Mouse (Mus musculus): Measurements from ENCODE around the gene Zfp626.
"Not testable (repeated sequence)": the region's sequence is repeated elsewhere in the genome, so short reads cannot be mapped to it uniquely, and the experiment has no call there.

The Zfp626 gene

DNA sequence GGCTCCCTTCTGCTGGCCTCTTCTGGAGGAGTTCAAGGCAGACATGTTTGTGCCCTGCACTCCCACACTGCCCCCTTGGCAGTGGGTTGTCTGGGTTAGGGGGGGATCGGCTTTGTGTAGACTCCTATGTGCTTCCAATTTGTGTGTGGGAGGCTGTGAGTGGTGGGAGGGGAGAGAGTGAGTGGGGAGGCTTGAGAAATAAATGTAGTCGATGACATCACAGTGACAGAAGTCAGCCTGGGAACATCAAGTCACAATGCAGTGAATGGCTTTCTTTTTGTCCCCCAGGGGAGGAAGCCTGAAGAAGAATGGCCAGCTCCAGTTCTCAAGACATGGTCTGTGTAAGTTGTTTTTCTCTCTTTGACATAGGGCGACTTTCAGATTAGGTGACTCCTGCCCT is at the start of gene Zfp626:
Gene Zfp626 (plus strand): TSS at position 301 of the 400 bp plus-strand sequence.
- DNase-seq (ENCODE audit: low spot score in 2 of 2), result not testable (repeated sequence)

GRCm38 (mm10) chr7:27765176-27765886 is 41.7 kb upstream of the Zfp626 start:
- no peak for DNase-seq (ENCODE audit: low spot score in 2 of 2)

GRCm38 (mm10) chr7:27789306-27789705 is 17.7 kb upstream of the Zfp626 start:
- no peak for DNase-seq (ENCODE audit: low spot score in 2 of 2)

- DNase-seq (ENCODE audit: low spot score in 2 of 2), result not testable (repeated sequence)
Measured at GRCm38 (mm10) chr7:27793865-27794264, 13.1 kb upstream of the Zfp626 start.

DNA sequence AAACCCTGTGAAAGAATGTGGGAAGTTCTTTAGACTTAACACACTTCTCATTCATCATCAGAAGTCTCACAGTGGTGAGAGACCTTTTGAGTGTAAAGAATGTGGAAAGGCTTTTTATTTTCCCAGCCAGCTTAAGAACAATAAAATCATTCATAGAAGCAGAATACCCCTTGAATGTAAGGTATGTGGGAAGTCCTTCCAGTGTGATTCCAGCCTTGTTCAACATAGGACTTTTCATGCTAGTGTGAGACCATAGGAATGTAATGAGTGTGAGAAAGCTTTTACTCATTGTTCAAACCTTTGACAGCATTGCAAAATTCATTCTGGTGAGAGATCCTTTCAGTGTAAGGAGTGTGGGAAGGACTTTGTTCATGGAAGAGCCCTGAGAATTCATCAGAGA is 12.4 kb upstream of the Zfp626 start:
- DNase-seq (ENCODE audit: low spot score in 2 of 2), result no peak

DNA sequence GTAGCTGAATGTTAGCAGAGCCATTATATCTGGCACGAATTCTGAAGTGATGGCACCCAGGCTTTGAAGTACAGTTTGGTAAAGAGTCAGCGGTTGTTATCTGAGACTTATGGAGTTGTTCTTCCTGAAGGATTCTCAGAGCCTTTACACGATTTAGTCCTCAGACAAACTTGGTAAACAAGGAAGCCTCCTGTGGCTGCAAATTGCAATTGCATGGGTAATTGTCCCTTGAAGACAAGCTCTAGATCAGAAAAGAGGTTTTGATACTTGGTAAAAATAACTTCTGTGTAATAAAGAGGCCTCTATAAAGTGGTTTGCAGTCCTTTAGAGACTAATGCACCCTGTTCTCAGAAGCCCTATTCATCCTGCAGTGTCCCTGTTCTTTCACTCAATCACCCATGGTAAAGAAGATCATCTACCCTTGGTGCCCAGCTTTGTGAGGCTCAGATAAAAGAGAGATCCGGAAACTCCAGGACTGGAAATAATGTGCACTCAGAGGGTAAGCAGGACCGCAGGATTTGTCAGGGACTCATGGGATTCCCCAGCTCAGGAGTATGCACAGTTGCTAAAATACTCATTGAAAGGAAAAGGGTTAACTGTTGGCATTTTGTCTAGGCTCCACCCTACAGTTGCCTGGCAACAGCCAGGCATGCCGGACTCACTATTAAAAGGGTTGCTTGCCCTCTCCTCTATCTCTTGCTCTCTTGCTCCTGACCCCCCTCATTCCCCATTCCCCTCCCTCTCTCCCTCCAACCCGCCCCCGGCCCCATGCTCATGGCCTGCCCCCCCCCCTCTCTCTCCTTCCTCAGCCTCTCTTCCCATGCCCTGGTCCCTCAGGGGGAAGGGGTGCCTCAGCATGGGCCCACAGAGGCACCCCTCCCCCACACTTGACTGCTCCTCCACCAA is 8.8 kb upstream of the Zfp626 start:
- no peak for DNase-seq (ENCODE audit: low spot score in 2 of 2)

GRCm38 (mm10) chr7:27801137-27801536 is 5.9 kb upstream of the Zfp626 start:
- DNase-seq (ENCODE audit: low spot score in 2 of 2), result no peak

- no peak for DNase-seq (ENCODE audit: low spot score in 2 of 2)
Measured at GRCm38 (mm10) chr7:27802986-27803385, 4.0 kb upstream of the Zfp626 start.

- DNase-seq (ENCODE audit: low spot score in 2 of 2), result peak; percentile 62 to 75
Measured at GRCm38 (mm10) chr7:27804297-27805030, 2.5 kb upstream of the Zfp626 start.

DNA sequence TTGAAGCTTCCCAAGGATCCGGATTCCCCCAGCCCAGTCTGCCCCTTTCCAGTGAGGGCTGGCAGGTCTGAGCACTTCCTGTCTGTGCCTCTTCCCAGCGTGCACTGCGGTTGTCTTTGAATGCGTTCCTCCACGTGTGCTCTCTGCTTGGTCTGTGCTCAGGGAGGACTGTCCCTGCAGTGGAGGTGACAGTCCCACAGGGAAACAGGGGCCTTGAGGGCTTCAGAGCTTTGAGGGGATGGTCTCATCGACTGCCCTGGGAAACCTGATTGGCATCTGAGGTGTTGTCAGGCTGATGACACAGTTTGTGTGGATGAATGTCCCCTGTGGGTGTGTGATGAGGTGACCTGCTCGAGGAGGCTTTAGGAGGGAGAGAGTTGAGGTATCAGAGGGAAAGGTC is 309 bp downstream of the Zfp626 start:
- DNase-seq (ENCODE audit: low spot score in 2 of 2), result not testable (repeated sequence)

DNA sequence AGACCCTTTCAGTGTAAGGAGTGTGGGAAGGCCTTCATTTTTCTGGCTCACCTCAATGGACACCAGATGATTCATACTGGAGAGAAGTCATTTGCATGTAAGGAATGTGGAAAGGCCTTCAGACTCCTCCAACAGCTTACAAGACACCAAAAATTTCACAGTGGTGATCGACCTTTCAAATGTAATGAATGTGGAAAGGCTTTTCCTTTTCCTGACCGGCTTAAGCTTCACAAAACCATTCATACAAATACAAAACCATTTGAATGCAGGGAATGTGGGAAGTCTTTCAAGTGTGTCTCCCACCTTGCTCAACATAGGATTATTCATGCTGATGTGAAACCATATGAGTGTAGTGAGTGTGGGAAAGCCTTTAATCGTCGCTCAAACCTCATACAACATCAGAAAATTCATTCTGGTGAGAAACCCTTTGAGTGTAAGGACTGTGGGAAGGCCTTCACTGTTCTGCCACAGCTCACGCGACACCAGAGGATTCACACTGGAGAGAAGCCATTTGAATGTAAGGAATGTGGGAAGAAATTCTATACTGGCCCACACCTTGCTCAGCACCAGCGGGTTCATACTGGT is 11.6 kb downstream of the Zfp626 start:
- no peak for DNase-seq (ENCODE audit: low spot score in 2 of 2)

DNA sequence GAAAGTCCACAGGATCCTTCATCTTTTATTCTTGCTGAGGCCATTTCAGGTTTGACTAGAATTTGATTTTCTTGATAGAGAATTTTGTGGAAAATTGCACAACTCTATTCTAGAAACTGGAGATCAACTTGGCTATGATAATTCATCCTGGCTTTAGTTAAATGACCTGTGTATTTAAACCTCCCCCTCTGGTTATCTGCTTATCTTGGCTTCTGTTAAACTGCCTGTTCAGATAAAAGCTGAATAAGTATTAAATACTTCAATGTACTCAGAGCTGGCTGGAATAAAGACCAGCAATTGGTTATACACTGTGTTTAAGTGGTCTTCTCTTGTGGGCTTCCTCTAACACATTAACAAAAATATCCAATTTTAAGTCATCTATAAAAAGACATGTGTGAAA is 15.6 kb downstream of the Zfp626 start:
- DNase-seq (ENCODE audit: low spot score in 2 of 2), result no peak

DNA sequence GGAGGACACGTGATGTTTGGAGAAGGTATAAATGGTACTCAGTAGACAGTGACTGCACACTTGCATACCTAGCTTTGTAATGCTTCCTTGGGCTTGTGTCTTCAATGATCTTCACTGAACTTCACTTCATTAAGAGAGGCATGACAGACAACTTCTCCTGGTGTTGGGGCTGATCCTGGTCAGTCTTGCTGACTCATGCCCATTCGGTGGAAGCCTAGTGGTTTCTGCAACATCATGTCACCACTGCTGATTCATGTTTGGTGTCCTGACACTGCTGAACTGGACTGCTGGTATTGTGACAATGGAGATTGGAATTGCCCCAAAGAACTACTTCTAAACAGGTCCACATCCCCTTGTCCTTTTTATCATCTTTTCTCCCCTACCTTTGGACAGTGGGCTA is 27.1 kb downstream of the Zfp626 start:
- no peak for DNase-seq (ENCODE audit: low spot score in 2 of 2)

- DNase-seq (ENCODE audit: low spot score in 2 of 2), result no peak
Measured at GRCm38 (mm10) chr7:27837896-27838295, 30.9 kb downstream of the Zfp626 start.

- DNase-seq (ENCODE audit: low spot score in 2 of 2), result peak; percentile 81 to 86
Measured at GRCm38 (mm10) chr7:27838323-27839249, 31.6 kb downstream of the Zfp626 start, which contains the start of gene Zfp59. Gene Zfp59, plus strand, starts transcription at chr7:27838607.

DNA sequence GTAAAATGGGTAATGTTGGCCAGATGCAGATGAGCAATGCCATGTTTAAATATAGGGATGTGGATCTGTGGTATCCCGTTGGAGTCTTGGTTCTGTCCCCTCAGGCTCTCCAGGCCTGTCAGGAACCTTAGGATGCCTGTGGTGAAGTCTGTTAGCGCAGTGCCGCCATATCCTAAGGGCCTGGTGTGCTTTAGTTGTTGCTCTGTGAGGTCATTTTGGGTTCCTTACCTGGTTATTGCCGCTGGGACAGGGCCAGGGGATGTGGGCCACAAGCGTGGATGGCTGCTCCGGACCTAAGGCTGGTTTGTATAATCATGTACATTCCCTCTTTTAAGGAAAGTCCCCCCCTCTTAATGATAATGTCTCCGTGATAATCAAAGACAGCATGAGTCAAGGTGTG is 32.6 kb downstream of the Zfp626 start:
- DNase-seq (ENCODE audit: low spot score in 2 of 2), result no peak

DNA sequence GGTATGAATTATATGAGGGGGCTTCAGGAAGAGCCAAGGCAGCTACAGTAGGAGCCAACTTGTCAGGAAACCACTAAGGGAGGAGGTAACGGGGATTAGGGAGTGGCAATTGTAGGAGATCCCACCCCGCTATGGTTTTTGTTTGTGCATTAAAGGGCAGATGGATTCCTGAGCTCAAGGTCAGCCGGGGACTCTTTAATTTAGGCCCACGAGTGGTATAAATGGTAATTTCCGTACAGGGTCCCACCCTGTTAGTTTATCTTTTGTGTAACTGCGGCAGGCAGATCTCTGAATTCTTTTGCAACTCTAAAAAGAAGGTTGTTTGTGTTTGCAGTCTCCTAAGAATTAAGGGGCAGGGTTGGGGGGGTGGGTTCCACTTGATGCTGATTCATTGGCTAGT is 33.1 kb downstream of the Zfp626 start:
- no peak for DNase-seq (ENCODE audit: low spot score in 2 of 2)

- no peak for DNase-seq (ENCODE audit: low spot score in 2 of 2)
Measured at GRCm38 (mm10) chr7:27857227-27857626, 50.2 kb downstream of the Zfp626 start, which contains the start of gene Zfp607a. Gene Zfp607a, plus strand, starts transcription at chr7:27857527.

- no peak for DNase-seq (ENCODE audit: low spot score in 2 of 2)
Measured at GRCm38 (mm10) chr7:27859301-27860251, 52.6 kb downstream of the Zfp626 start.

Data from frontal cortex, postnatal 14 days (tissue).